Mouse (Mus musculus): ENCODE data around the gene Pyroxd1.

Gene Pyroxd1

GRCm38 (mm10) chr6:142378576-142379330 is 33.3 kb downstream of the Pyroxd1 start:
- no peak for DNase-seq

GRCm38 (mm10) chr6:142379961-142380360 is 34.5 kb downstream of the Pyroxd1 start:
- DNase-seq = no peak

GRCm38 (mm10) chr6:142381615-142382014 is 36.2 kb downstream of the Pyroxd1 start:
- DNase-seq = no peak

- no peak for DNase-seq
Measured at GRCm38 (mm10) chr6:142384521-142384920, 39.1 kb downstream of the Pyroxd1 start.

- no peak for DNase-seq
Measured at GRCm38 (mm10) chr6:142386285-142387010, 41.0 kb downstream of the Pyroxd1 start.

GRCm38 (mm10) chr6:142387011-142387754 is 41.7 kb downstream of the Pyroxd1 start, which contains the start of the genes Recql and Golt1b:
Recql (minus strand) TSS chr6:142387087.
Golt1b (plus strand) TSS chr6:142387221.
- DNase-seq = peak; percentile 98

- DNase-seq = no peak
Measured at GRCm38 (mm10) chr6:142387755-142388271, 42.4 kb downstream of the Pyroxd1 start.

GRCm38 (mm10) chr6:142389101-142389500 is 43.6 kb downstream of the Pyroxd1 start:
- DNase-seq = no peak

- DNase-seq = no peak
Measured at GRCm38 (mm10) chr6:142392312-142392711, 46.9 kb downstream of the Pyroxd1 start.

GRCm38 (mm10) chr6:142394669-142395068 is 49.2 kb downstream of the Pyroxd1 start:
- DNase-seq = peak; percentile 22 to 44

- no peak for DNase-seq
Measured at GRCm38 (mm10) chr6:142395756-142396155, 50.3 kb downstream of the Pyroxd1 start.

- no peak for DNase-seq
Measured at GRCm38 (mm10) chr6:142411140-142411539, 65.7 kb downstream of the Pyroxd1 start.
